Mouse (Mus musculus) embryo, embryonic 10 days (tissue): Measurements from ENCODE around the gene Gpr107.
"Not testable (repeated sequence)": the region's sequence is repeated elsewhere in the genome, so short reads cannot be mapped to it uniquely, and the experiment has no call there.

ENCODE experiments used
- DNase-seq: peaks from one replicate; pipeline ENCODE4 v3.0.0-alpha.2; 2015; ENCODE audit warnings: low spot score

Gene Gpr107

DNA sequence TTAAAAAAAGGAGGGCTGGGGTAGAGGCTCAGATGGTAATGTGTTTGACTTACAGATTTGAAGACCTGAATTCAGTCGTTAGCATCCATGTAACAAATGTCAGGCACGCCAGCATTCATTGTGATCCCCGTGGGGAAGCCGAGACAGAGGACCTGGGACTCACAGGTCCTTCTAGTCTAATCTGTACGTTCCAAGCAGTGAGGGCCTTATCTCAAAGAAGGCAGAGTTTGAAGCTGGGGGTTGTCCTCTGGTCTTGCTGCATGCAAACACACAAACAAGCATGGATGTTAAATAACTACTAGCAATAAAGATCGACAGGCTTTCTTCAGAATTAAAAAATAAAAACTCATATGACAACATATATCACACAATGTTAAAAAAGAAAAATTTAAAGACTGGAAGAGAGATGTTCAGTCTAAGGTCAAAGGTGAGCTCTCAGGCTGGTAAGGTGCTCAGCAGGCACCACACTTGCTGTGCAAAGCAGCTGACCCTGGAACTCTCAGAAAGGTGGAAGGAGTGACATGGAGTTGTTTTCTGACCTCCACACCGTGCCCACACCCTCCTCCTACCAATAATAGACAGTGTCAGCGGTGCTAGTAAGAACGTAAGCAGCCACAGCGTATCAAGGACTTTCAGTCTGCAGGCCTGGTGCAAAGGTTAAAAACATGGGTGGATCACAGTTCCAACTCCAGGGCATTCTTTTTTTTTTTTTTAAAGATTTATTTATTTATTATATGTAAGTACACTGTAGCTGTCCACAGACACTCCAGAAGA is 8.2 kb downstream of the Gpr107 start:
- DNase-seq, result no peak

DNA sequence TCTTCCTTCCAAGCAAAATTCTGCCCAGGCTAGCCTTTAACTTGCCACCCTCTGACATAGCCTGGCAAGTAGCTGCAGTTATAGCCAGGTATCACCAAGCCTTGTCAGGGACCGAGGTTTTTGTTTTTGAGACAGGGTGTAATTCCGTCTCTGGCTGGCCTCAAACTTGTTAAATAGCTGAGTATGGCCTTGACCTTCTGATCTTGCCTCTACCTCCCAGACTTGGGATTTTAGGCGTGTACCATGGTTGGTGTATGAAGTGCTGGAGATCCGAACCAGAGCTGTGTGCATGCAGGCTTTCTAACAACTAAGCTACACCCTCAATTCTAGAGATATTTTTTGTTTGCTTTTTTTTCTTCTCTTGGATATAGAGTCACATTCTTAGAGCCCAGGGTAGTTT is 9.5 kb downstream of the Gpr107 start:
- no peak for DNase-seq

DNA sequence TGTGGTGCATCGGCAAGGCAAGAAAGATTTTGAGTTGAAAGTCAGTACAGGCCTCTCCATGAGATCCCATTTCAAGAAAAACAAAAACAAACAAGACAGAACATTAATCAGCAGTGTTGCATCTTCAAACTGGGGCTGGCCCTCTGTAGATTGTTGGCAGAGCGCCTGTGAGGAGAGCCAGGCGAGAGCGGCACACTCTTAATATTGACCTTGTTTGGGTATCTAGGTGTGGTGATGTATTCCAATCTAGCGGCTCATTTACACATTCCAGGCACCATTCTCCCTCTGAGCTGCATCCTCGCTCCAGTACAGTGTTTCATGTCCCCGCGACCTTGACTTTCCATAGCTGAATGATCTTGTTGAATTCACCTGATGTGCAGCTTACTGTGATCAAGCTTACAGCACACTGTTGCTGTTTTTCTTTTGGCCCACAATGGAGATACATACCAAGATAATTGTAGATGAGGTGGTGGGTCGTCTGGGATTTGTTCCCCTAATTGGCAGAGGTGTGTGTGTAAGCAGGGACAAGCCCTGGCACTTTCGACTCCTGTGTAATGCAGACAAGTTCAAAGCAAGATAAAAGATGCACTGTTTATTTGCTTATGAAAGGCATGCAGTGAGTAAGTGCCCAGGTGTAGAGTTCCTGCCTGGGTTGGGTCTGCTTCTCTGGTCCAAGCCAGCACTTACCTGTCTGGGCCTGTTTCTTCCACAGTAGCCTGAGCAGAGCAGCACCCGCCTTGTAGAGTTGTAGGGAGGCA is 11.4 kb downstream of the Gpr107 start:
- no peak for DNase-seq

DNA sequence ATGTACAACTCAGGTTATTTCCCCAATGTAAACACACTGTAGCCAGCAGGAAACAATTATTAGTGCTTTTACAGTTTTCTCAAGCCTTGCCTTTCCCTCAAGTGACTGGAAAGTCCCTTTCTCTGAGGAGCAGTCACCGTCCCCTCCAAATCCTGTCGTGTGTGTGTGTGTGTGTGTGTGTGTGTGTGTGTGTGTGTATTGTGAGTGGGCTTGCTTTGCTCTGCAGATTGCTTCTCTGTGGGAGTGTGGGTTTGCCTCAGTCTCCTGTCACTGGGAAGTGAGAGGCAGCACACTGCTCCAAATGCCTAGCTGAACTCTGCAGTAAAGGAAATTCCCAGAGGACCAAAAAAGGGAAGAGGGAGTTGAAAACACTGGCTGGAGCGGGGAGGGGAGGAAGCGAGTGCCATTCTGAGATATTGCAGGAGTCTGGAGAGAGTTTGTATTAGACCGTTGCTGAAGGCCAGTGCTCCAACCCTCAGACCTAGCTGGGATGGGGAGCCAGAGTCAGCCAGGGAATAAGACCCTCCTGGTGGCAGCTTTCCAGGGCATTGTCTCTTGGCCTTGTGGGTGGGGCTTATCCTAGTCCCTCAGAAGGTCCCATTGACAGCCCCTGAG is 12.8 kb downstream of the Gpr107 start:
- peak; percentile 32 for DNase-seq

DNA sequence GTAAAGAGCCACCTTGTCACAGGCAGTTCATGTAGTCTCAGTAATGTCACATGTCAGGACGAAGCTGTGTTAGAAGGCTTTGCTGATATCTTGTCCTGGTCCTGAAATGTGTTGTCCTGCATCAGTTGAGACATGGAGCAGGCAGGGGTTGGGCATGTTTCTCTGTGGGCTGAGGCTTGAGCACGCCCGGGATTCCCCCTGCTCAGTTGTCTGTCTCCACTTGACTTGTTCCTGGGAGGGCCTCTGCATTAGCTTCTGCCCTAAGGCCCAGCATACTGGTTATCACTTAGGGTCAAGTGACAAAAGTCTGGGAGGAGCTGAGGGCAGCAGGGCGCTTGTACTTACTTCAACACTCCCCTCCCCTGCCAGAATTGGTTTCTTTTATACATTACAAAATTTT is 13.4 kb downstream of the Gpr107 start:
- no peak for DNase-seq

DNA sequence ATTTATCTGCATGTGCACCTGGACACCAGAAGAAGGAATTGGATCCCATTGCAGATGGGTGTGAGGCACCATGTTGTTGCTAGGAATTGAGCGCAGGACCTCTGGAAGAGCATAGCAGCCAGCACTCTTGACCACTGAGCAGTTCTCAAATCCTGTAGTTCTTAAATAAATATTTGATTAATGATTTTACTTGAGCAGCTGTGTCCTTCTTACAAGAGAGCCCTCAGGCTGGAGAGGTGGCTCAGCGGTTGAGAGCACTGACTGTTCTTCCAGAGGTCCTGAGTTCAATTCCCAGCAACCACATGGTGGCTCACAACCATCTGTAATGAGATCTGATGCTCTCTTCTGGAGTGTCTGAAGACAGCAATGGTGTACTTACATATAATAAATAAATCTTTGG is 15.5 kb downstream of the Gpr107 start:
- not testable (repeated sequence) for DNase-seq

DNA sequence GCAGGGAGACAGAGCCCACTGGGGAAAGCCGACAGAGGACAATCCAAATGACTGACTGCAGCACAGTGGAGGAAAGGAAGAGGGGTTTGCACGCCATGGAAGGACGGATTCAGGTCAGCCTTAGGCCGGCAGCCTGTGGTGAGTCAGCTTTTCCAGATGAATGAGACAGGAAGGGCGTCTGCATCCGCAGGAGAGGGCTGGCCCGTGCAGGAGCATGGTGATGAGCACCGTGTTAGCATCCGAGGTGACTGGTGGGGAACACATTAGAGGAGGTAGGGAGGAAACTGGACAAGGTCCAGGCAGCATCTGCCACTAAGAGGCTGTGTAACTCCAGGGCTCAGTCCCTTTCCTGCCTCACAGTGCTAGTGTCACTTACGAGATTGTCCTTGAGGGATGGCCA is 16.9 kb downstream of the Gpr107 start:
- DNase-seq, result no peak

DNA sequence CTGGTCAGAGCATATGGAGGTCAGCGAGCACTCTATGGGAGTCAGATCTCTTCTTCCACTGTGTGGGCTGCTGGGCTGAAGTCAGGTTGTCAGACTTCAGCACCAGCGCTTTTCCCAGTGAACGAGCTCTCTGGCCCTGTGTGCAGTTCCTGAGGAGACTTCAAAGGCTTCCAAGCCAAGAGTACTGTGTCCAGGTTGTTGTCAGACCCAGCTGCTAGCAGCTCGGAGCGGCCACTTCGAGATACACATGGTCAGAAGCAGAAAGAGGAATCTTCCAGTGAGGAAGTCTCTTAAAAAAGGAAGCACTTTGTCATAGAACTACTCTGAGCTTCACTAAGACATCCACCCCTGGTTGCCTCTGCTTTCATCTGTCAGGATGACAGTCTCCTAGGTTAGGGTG is 18.0 kb downstream of the Gpr107 start:
- no peak for DNase-seq

DNA sequence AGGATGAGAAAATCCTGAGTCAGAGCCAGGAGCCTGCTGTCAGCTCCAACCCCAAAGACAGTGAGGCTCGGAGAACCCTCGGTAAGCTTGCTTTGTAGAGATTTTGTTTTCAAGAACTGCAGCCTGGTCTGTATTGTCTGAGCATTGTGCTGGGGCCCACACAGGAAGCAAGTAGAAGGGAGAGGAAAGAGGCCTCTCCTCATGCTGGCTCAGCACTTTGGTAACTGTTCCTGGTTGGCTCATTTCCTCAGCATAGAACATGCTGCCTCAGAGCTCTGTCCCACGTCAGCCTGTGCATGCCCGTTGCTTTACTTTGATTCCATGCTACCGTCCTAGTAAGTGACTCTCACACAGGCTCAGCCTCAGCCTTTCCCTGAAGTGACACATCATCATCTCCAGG is 19.9 kb downstream of the Gpr107 start:
- DNase-seq, result no peak

DNA sequence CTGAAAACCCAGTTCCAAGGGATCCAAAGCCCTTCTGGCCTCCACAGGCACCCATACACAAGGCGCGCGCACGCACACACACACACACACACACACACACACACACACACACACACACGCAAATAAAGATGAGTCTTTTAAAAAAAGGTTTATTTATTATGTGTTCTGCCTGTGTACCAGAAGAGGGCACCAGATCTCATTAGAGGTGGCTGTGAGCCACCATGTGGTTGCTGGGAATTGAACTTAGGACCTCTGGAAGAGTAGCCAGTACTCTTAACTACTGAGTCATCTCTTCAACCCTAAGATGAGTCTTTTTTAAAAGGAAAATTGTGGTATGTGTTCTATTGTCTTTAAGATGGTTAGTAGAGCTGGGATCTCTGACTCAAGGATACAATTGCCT is 20.4 kb downstream of the Gpr107 start:
- DNase-seq, result no peak

DNA sequence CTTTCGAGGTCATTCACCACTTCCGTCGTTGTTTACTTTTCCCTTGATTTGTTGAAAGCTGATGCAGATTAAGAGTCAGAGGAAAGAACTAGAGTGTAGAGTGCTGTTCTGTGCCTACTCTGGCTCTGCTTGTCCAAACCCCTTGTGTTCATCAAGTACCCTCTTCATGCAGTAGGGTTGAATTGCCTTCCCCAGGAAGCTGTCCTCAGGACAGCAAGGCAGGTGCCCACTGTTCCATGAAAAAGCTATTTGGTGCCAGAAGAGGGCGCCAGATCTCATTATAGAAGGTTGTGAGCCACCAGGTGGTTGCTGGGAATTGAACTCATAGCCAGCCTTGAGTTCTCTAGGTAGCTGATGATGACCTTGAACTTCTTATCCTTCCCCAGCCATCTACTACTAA is 21.2 kb downstream of the Gpr107 start:
- peak; percentile 42 for DNase-seq

DNA sequence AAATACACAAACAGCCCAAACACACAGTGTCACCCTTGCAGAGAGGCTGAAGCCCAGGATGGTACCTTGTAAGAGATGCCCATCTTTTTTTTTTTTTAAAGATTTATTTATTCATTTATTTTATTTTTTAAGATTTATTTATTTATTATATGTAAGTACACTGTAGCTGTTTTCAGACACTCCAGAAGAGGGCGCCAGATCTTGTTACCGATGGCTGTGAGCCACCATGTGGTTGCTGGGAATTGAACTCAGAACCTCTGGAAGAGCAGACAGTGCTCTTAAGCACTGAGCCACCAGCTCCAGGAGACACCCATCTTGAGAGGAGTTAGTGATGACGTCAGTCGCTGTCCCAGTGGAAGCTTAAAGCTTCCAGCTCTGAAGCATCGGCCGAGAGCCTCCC is 26.5 kb downstream of the Gpr107 start:
- not testable (repeated sequence) for DNase-seq

DNA sequence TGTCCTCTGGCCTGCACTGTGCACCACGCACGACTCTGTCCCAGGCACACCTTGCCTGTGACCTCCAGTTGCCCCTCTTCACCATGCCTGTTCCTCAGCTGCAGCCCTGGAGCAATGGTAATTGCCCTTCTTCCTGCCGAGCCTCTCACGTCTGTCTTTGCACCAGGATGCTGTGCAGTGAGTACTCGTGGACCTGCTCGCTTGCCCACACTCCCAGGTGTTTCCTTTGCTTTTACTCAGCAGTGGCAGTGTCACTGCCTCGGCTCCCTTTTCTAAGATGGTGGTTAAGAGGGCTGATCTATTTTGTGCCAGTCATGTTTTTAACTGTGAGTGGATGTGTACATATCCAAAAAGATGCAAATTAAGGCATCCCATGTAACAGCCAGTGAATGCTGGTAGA is 27.4 kb downstream of the Gpr107 start:
- DNase-seq, result no peak

DNA sequence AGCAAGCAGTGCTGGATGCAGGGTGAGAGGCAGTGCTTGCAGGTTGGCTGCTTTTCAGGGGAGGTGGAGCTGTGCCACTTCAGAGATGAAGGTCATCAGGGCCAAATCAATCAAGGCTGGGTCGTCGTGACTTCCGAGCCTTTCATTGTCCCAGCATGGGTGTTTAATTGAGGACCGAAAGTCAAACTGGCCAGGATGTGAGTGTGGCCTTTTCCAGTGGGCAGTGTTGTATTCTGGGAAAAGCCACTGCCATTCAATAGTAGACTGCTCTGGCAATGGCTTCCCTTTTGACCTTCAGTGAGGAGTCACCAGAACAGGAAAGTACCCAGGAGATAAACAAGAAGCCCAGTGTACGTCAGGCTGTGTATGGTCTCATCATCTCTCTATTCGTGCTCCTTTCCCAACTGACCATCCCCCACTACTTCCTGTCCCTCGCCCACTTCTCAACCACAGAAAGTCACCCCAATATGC is 28.0 kb downstream of the Gpr107 start:
- no peak for DNase-seq

DNA sequence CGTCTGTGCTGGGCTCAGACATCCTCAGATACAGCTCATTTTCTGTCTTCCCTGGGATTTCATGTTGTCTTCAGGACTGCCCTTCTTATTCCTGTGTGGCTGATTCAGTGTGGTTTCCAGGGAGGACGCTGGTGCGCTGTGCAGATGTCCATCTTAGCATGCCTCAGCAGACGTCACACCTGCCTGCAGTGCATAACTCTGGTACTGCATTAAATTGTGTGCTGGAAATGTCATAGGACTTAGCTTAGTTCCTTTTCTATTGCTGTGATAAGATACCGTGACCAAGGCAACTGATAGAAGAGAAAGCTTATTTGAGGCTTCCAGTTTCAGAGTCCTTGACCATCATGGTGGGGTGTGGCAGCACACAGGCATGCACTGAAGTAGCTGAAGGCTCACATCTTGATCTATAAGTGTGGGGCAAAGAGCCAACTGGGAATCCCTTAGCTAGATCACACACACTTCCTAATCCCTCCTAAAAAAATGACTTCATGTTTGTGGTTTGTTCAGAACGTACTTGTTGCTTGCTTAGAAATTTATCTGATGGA is 30.7 kb downstream of the Gpr107 start:
- no peak for DNase-seq

DNA sequence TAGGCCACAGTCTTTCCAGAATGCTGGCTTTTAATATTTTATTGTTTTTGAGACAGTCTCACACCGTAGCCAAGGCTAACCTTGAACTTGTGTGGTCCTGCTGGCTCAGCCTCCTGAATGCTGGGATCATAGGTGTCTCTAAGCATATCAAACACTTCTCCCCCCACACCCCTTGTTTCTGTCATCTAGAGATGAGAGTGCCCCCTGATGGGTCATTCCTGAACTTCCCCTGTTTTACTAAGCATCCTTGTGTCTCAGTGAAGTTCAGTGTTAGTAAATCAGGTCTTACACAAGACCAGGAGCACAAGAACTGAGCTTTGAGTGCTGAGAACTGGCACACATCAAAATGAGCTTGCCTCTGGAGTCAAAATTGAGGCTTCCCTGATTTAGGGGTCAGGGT is 31.7 kb downstream of the Gpr107 start:
- DNase-seq, result no peak

DNA sequence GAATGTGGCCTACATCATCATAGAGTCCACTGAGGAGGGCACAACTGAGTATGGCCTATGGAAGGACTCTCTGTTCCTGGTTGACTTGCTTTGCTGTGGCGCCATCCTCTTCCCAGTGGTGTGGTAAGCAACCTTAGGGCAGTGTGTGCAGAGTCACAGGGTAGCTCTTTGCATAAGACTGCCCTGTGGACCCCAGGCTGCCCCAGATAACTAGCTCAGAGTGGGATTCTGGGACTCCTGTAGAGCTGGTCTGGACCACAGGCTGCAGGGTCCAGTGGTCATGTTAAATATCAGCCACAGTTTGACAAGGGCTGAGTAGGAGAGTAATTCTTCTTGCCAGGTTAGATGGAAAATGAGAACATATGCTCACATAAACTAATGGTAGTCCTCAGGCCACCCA is 36.6 kb downstream of the Gpr107 start:
- no peak for DNase-seq

DNA sequence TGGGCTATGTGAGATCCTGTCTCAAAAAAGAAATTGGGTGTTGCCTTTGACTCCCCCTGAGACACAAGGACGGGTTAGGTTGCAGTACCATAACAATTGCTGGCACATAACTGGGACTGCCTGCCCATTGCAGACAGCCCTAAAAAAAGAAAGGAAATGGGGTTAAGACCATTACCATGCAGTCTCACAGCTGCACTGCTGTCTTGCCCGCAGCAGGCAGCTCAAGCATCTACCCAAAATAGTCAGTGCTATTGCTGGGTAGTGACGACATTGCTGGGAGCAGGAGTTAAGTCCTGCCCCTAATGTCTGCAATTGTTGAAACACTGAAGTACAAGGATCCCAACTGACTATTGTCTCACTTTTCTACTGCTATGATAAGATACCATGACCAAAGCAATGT is 37.5 kb downstream of the Gpr107 start:
- DNase-seq, result no peak

DNA sequence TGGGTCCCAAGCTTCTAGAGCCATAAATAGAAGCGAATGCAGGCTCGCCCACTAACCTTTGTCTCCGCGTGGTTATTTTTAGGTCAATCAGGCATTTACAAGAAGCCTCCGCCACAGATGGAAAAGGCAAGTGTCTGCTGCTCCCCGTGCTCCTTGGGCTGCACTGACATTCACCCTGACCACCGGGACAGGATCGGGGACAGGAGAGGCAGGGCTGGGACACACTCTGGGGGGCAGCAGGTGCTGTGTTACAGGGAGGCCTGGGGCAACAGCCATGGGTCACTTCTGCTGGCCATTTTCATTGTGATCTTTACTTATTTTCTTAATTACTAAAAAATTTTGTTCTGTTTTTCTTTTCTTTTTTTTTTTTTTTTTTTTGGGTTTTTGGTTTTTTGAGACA is 39.6 kb downstream of the Gpr107 start:
- no peak for DNase-seq

DNA sequence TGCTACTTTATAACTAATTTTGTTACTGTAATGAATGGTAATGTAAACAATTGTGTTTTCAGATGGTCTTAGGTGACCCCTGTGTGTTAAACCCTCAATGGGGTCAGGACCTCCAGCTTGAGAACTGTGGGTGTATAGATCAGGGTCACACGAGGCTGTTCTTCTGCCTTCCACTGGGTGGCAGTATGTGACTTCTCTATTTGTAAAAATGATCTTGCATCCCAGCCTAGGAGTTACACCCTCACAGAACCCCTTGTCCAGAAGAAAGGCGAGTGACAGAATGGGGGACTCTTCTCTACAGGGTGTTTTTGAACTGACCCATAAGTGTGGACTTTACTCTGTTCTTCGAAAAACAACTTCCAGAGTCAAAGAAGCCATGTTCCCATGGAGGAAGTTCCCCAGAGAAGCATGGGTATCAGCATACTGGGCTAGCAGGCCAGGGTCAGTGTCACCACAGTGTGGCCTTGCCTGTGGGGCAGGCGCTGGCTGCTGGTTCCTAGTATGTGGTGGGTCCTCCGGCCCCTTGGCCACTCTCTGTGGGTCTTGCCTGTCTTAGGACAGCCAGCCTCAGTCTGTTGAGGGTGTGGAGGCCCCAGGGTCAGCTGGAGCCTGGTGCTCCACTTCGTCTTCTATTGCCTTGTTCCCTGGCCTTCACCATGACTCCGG is 42.4 kb downstream of the Gpr107 start:
- DNase-seq, result peak; percentile 77

DNA sequence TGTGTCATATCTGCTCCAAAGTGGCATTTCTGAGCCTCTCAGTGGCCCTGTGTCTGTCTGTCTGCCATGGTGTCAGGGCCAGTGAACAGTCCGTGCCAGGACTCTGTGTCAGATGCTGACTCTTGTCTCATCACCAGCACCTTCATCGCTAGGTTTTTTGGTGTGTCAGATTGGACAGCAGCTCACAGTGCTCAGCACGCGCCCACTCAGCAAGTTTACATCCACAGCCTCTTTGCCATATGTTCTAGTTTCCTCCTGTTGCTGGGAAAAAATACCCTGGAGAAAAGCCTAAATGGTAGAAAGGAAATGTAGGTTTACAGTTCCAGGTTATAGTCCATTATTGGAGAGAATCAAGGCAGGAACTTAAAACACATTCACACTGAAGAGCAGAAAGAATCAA is 46.5 kb downstream of the Gpr107 start:
- DNase-seq, result no peak

DNA sequence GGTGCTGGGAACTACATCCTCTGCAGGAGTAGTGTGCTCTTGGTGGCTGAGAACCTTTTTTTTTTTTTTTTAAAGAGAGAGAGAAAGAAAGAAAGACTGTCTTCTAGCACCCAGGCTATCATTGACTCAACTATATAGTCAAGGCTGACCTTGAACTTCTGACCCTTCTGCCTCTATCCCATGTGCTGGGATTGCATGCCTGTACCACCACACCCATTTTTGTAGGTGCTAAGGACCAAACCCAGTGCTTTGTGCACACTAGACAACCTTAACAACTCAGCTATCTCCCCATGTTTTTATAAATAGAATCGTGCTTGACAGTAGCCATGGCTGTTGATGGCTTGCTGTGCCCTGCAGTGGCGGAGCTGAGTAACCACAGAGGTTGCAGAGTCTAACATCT is 47.9 kb downstream of the Gpr107 start:
- DNase-seq, result no peak
